Mouse (Mus musculus) myocyte (in vitro differentiated cells): ENCODE results near the gene Cyp4f37.
"Not testable (repeated sequence)": the region's sequence is repeated elsewhere in the genome, so short reads cannot be mapped to it uniquely, and the experiment has no call there.

Source experiments
- CEBPB ChIP-seq: IDR thresholded peaks from 2 replicates; pipeline ENCODE4 v1.6.1; 2011; ENCODE audit warnings: mild to moderate bottlenecking, moderate library complexity; ENCODE audit not compliant: poor library complexity, insufficient read depth, severe bottlenecking
- E2F4 ChIP-seq: IDR thresholded peaks from one replicate; pipeline ENCODE4 v1.6.1; 2011; ENCODE audit warnings: mild to moderate bottlenecking, control low read depth, moderate library complexity; ENCODE audit not compliant: insufficient read depth
- MAX ChIP-seq: IDR thresholded peaks from one replicate; pipeline ENCODE4 v1.6.1; 2011; ENCODE audit warnings: low read depth, mild to moderate bottlenecking, control low read depth
- MYOD1 ChIP-seq, 3 experiments: IDR thresholded peaks; one replicate each; pipeline ENCODE4 v1.6.1; 2011; ENCODE audit warnings: control low read depth in 2 of 3, low read depth in 2 of 3, mild to moderate bottlenecking in 2 of 3, moderate library complexity in 1 of 3; ENCODE audit not compliant: insufficient read length in 2 of 3, control insufficient read depth in 1 of 3
- MYOG ChIP-seq, 3 experiments: IDR thresholded peaks; one replicate each; pipeline ENCODE4 v1.6.1; 2011; ENCODE audit warnings: control low read depth in 2 of 3, low read depth in 2 of 3, mild to moderate bottlenecking in 2 of 3; ENCODE audit not compliant: insufficient read length in 2 of 3, control insufficient read depth in 1 of 3, insufficient read depth in 1 of 3
- POLR2A ChIP-seq: IDR thresholded peaks from one replicate; pipeline ENCODE4 v1.6.1; 2011; ENCODE audit warnings: low read depth, mild to moderate bottlenecking, control low read depth, moderate library complexity; ENCODE audit not compliant: insufficient read length
- POLR2AphosphoS2 ChIP-seq: IDR thresholded peaks from one replicate; pipeline ENCODE4 v1.6.1; 2011; ENCODE audit warnings: low read depth, control low read depth; ENCODE audit not compliant: insufficient read length
- REST ChIP-seq: IDR thresholded peaks from one replicate; pipeline ENCODE4 v1.6.1; 2011; ENCODE audit warnings: mild to moderate bottlenecking, control low read depth, moderate library complexity; ENCODE audit not compliant: insufficient read depth, insufficient read length
- SRF ChIP-seq: IDR thresholded peaks from one replicate; pipeline ENCODE4 v1.6.1; 2011; ENCODE audit warnings: low read depth; ENCODE audit not compliant: control insufficient read depth, insufficient read length
- TCF12 ChIP-seq: IDR thresholded peaks from one replicate; pipeline ENCODE4 v1.6.1; 2011; ENCODE audit warnings: mild to moderate bottlenecking, control low read depth; ENCODE audit not compliant: poor library complexity, insufficient read depth, severe bottlenecking
- TCF3 ChIP-seq: IDR thresholded peaks from one replicate; pipeline ENCODE4 v1.6.1; 2011; ENCODE audit warnings: low read depth, control low read depth; ENCODE audit not compliant: insufficient read length
- USF1 ChIP-seq: IDR thresholded peaks from one replicate; pipeline ENCODE4 v1.6.1; 2011; ENCODE audit warnings: low read depth, mild to moderate bottlenecking, control low read depth, moderate library complexity

- TF ChIP-seq MYOG (IDR thresholded peaks at IDR 0.05; ENCODE audit: control insufficient read depth in 1 of 3, insufficient read depth in 1 of 3, insufficient read length in 2 of 3, low read depth in 2 of 3); MYOD1 (IDR thresholded peaks at IDR 0.05; ENCODE audit: control insufficient read depth in 1 of 3, insufficient read length in 2 of 3, low read depth in 2 of 3); CEBPB; USF1; POLR2A; MAX; POLR2AphosphoS2; REST; E2F4; SRF; TCF12; TCF3: not testable (repeated sequence)
These were observed 10.9 kb upstream of the Cyp4f37 start for GRCm38 (mm10) chr17:32610231-32610630.
